Mouse (Mus musculus) cortical plate, adult 2 months (tissue): Measurements from ENCODE around the gene Zfp605.

Experiments
- CTCF ChIP-seq: fragments of 200-500 bp; IDR thresholded peaks from 2 replicates; pipeline ENCODE4 v1.5.1; 2011; ENCODE audit warnings: mild to moderate bottlenecking, control low read depth, low read length; ENCODE audit not compliant: insufficient read depth; ENCODE audit errors: extremely low read depth
- POLR2A ChIP-seq: fragments of 200-500 bp; IDR thresholded peaks from 2 replicates; pipeline ENCODE4 v1.6.1; 2011; ENCODE audit warnings: mild to moderate bottlenecking, low read length, control low read depth; ENCODE audit not compliant: insufficient read depth; ENCODE audit errors: extremely low read depth

- TF ChIP-seq CTCF (no peak), POLR2A (no peak)
Measured at GRCm38 (mm10) chr5:110099656-110100580, 10.0 kb upstream of the Zfp605 start, which contains the start of gene Plcxd1.
